Mouse (Mus musculus): ENCODE results near the gene Olfr149. TPM values are rescaled to one million over a fixed set of nuclear protein-coding genes. Genes with fewer than 3 reads are reported as not detected.

Gene Olfr149
- polyA plus RNA-seq, 1 experiment from 2014 or later = not detected

DNA sequence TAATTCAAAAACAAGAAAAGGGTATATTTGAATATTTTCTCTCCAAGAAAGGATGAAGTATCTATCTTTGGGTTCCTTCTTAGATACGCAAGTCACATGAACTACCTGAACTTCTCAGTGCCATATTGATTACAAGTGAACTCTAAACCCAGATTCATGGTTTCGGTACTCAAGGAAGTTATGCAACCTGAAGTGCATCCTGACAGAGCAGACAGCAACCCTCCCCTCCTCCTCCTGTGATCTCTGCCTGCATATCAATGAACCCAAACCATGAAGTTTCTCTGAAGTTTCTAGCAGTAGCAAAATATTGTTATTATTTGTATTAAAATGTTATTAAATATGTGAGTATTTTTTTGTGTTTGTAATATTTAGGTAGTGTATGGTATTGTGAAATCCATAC, 28.4 kb downstream of the Olfr149 start:
- Histone ChIP-seq H3K4me1 (replicated peaks; ENCODE audit: control insufficient read depth, insufficient read depth, low read length) (no peaks in the 10 kb centered on the region), H3K9me3 (ENCODE audit: control insufficient read depth, low read length) (no peaks in the 10 kb centered on the region), H3K27me3 (ENCODE audit: control insufficient read depth, insufficient read depth, low read length) (no peaks in the 10 kb centered on the region), H3K9ac (ENCODE audit: low read depth, low read length) (no peak overlapping the region), H3K36me3 (ENCODE audit: control insufficient read depth, insufficient read depth, low read length) (no peaks in the 10 kb centered on the region), H3K4me3 (ENCODE audit: low read depth, low read length) (no peak overlapping the region), H3K4me2 (replicated peaks; ENCODE audit: low read depth, low read length) (no peak overlapping the region), H3K27ac (ENCODE audit: low read depth, low read length) (no peak overlapping the region)
- DNase-seq (ENCODE audit: low spot score) (no peak), ATAC-seq (ENCODE audit: low FRiP score) (no peak)
- 88% methylated on average over 2 of the region's 2 CpGs for WGBS

- H3K27ac ChIP-seq (ENCODE audit: low read depth, low read length) = no peak overlapping the region
- H3K9me3 ChIP-seq (ENCODE audit: control insufficient read depth, low read length) = no peaks in the 10 kb centered on the region
- H3K9ac ChIP-seq (ENCODE audit: low read depth, low read length) = no peak overlapping the region
- DNase-seq (ENCODE audit: low spot score) (no peak), ATAC-seq (ENCODE audit: low FRiP score) (no peak)
- H3K36me3 ChIP-seq (ENCODE audit: control insufficient read depth, insufficient read depth, low read length) = no peaks in the 10 kb centered on the region
- H3K4me2 ChIP-seq (replicated peaks; ENCODE audit: low read depth, low read length) = no peak overlapping the region
- H3K4me1 ChIP-seq (replicated peaks; ENCODE audit: control insufficient read depth, insufficient read depth, low read length) = no peaks in the 10 kb centered on the region
- 81% methylated on average over 2 of the region's 2 CpGs for WGBS
- no peaks in the 10 kb centered on the region for H3K27me3 ChIP-seq (ENCODE audit: control insufficient read depth, insufficient read depth, low read length)
- no peak overlapping the region for H3K4me3 ChIP-seq (ENCODE audit: low read depth, low read length)
These were observed 32.1 kb downstream of the Olfr149 start for GRCm38 (mm10) chr9:39674820-39675219.

DNA sequence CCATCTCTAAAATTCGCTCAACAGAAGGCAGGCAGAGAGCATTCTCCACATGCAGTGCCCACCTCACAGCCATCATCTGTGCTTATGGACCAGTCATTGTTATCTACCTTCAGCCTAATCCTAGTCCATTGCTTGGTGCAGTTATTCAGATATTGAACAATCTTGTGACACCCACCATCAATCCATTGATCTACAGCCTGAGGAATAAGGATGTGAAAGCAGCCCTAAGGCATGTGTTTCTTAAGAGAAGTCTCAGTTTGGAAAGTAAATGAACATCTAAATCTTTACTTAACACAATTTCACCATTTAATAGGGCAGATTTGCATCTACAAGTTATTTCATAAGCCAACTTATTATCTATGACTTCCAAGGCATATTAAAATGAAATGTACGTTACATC, 37.2 kb downstream of the Olfr149 start:
- WGBS = 80% methylated on average over 2 of the region's 2 CpGs
- ATAC-seq (ENCODE audit: low FRiP score) (no peak), DNase-seq (ENCODE audit: low spot score) (no peak)
- H3K9ac ChIP-seq (ENCODE audit: low read depth, low read length) = no peak overlapping the region
- H3K27me3 ChIP-seq (ENCODE audit: control insufficient read depth, insufficient read depth, low read length) = no peaks in the 10 kb centered on the region
- H3K9me3 ChIP-seq (ENCODE audit: control insufficient read depth, low read length) = no peaks in the 10 kb centered on the region
- no peaks in the 10 kb centered on the region for H3K4me1 ChIP-seq (replicated peaks; ENCODE audit: control insufficient read depth, insufficient read depth, low read length)
- H3K36me3 ChIP-seq (ENCODE audit: control insufficient read depth, insufficient read depth, low read length) = no peaks in the 10 kb centered on the region
- H3K27ac ChIP-seq (ENCODE audit: low read depth, low read length) = no peak overlapping the region
- H3K4me2 ChIP-seq (replicated peaks; ENCODE audit: low read depth, low read length) = no peak overlapping the region
- H3K4me3 ChIP-seq (ENCODE audit: low read depth, low read length) = no peak overlapping the region

DNA sequence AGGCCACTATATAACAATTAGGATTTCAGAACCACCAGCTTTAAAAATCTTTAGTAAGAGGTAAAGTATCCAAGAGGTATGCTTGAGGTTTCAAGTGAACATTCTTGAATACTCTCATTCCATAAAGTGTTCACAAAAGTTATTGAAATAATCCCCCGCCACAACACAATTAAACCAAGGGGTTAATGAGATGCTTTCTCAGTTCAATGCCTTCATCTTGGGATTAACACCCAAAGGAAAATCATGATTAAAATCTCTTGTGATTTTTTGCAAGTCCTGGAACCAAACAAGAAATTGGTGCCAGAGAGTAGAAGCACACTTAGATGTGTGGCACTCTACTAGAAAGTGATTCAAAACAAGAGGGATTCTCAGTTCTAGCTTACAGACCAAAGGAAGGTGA, 40.0 kb downstream of the Olfr149 start, which contains the start of gene Olfr963:
Olfr963 (plus strand) TSS at position 301 of the 400 bp plus-strand sequence.
- Histone ChIP-seq H3K27ac (ENCODE audit: low read depth, low read length) (no peak within 1 kb of the TSS), H3K36me3 (ENCODE audit: control insufficient read depth, insufficient read depth, low read length) (no peaks in the 10 kb centered on the region), H3K4me2 (replicated peaks; ENCODE audit: low read depth, low read length) (no peak within 1 kb of the TSS), H3K9ac (ENCODE audit: low read depth, low read length) (no peak within 1 kb of the TSS), H3K27me3 (ENCODE audit: control insufficient read depth, insufficient read depth, low read length) (no peaks in the 10 kb centered on the region), H3K4me1 (replicated peaks; ENCODE audit: control insufficient read depth, insufficient read depth, low read length) (no peaks in the 10 kb centered on the region), H3K9me3 (ENCODE audit: control insufficient read depth, low read length) (no peaks in the 10 kb centered on the region; the same call in 1 of the 2 replicates), H3K4me3 (ENCODE audit: low read depth, low read length) (no peak within 1 kb of the TSS)
- ATAC-seq (ENCODE audit: low FRiP score) (no peak), DNase-seq (ENCODE audit: low spot score) (no peak)
- WGBS = 97% methylated on average over 1 of the region's 1 CpGs

GRCm38 (mm10) chr9:39654756-39655396, 52.0 kb downstream of the Olfr149 start:
- H3K9me3 ChIP-seq (ENCODE audit: control insufficient read depth, low read length) = no peaks in the 10 kb centered on the region
- ATAC-seq (ENCODE audit: low FRiP score) (no peak), DNase-seq (ENCODE audit: low spot score) (no peak)
- H3K4me2 ChIP-seq (replicated peaks; ENCODE audit: low read depth, low read length) = no peak overlapping the region
- no peaks in the 10 kb centered on the region for H3K27me3 ChIP-seq (ENCODE audit: control insufficient read depth, insufficient read depth, low read length)
- no peak overlapping the region for H3K27ac ChIP-seq (ENCODE audit: low read depth, low read length)
- 81% methylated on average over 6 of the region's 6 CpGs for WGBS
- H3K36me3 ChIP-seq (ENCODE audit: control insufficient read depth, insufficient read depth, low read length) = no peaks in the 10 kb centered on the region
- H3K4me3 ChIP-seq (ENCODE audit: low read depth, low read length) = no peak overlapping the region
- H3K4me1 ChIP-seq (replicated peaks; ENCODE audit: control insufficient read depth, insufficient read depth, low read length) = no peaks in the 10 kb centered on the region
- H3K9ac ChIP-seq (ENCODE audit: low read depth, low read length) = no peak overlapping the region

Other genes starting within 250 kb of the Olfr149 start
- gene Olfr955, start 235.2 kb downstream of the Olfr149 start, polyA plus RNA-seq (2014; fragmentation: Nextera tagmentation; extraction: Ambion mirVana) = not detected in 2 replicates
- not detected in 2 replicates for gene Olfr44, start 213.1 kb downstream of the Olfr149 start, polyA plus RNA-seq (2014; fragmentation: Nextera tagmentation; extraction: Ambion mirVana)
- gene Olfr957, start 191.3 kb downstream of the Olfr149 start, polyA plus RNA-seq (2014; fragmentation: Nextera tagmentation; extraction: Ambion mirVana) = not detected in 2 replicates
- not detected in 2 replicates for gene Olfr958, start 153.1 kb downstream of the Olfr149 start, polyA plus RNA-seq (2014; fragmentation: Nextera tagmentation; extraction: Ambion mirVana)
- not detected in 2 replicates for gene Olfr959, start 131.5 kb downstream of the Olfr149 start, polyA plus RNA-seq (2014; fragmentation: Nextera tagmentation; extraction: Ambion mirVana)
- gene AW551984, start 102.7 kb downstream of the Olfr149 start, polyA plus RNA-seq (2014; fragmentation: Nextera tagmentation; extraction: Ambion mirVana) = 15.9 and 19.0 TPM in 2 replicates
- not detected in 2 replicates for gene Olfr148, start 96.5 kb downstream of the Olfr149 start, polyA plus RNA-seq (2014; fragmentation: Nextera tagmentation; extraction: Ambion mirVana)
- not detected in 2 replicates for gene Olfr960, start 85.7 kb downstream of the Olfr149 start, polyA plus RNA-seq (2014; fragmentation: Nextera tagmentation; extraction: Ambion mirVana)
- not detected in 2 replicates for gene Olfr961, start 62.0 kb downstream of the Olfr149 start, polyA plus RNA-seq (2014; fragmentation: Nextera tagmentation; extraction: Ambion mirVana)
- not detected in 2 replicates for gene Olfr963, start 39.9 kb downstream of the Olfr149 start, polyA plus RNA-seq (2014; fragmentation: Nextera tagmentation; extraction: Ambion mirVana)
- gene Olfr965, start 4.2 kb upstream of the Olfr149 start, polyA plus RNA-seq (2014; fragmentation: Nextera tagmentation; extraction: Ambion mirVana) = not detected in 2 replicates
- not detected in 2 replicates for gene Olfr150, start 23.9 kb upstream of the Olfr149 start, polyA plus RNA-seq (2014; fragmentation: Nextera tagmentation; extraction: Ambion mirVana)
- gene Olfr967, start 39.1 kb upstream of the Olfr149 start, polyA plus RNA-seq (2014; fragmentation: Nextera tagmentation; extraction: Ambion mirVana) = not detected in 2 replicates
- not detected in 2 replicates for gene Olfr968, start 76.1 kb upstream of the Olfr149 start, polyA plus RNA-seq (2014; fragmentation: Nextera tagmentation; extraction: Ambion mirVana)
- not detected in 2 replicates for gene Olfr969, start 83.8 kb upstream of the Olfr149 start, polyA plus RNA-seq (2014; fragmentation: Nextera tagmentation; extraction: Ambion mirVana)
- not detected in 2 replicates for gene Olfr970, start 101.7 kb upstream of the Olfr149 start, polyA plus RNA-seq (2014; fragmentation: Nextera tagmentation; extraction: Ambion mirVana)
- gene Olfr971, start 129.8 kb upstream of the Olfr149 start, polyA plus RNA-seq (2014; fragmentation: Nextera tagmentation; extraction: Ambion mirVana) = not detected in 2 replicates
- not detected in 2 replicates for gene Olfr972, start 159.3 kb upstream of the Olfr149 start, polyA plus RNA-seq (2014; fragmentation: Nextera tagmentation; extraction: Ambion mirVana)
- not detected in 2 replicates for gene Olfr229, start 200.2 kb upstream of the Olfr149 start, polyA plus RNA-seq (2014; fragmentation: Nextera tagmentation; extraction: Ambion mirVana)
- gene Olfr974, start 230.4 kb upstream of the Olfr149 start, polyA plus RNA-seq (2014; fragmentation: Nextera tagmentation; extraction: Ambion mirVana) = not detected in 2 replicates
- not detected in 2 replicates for gene Olfr975, start 244.9 kb upstream of the Olfr149 start, polyA plus RNA-seq (2014; fragmentation: Nextera tagmentation; extraction: Ambion mirVana)